Mouse (Mus musculus): ENCODE measurements around the gene Trpm3. TPM values are rescaled to one million over a fixed set of nuclear protein-coding genes. Genes with fewer than 3 reads are reported as not detected.

The Trpm3 gene
- polyA plus RNA-seq, 1 experiment from 2014 or later: 1.2 TPM

- WGBS: 70% methylated on average over 4 of the region's 4 CpGs
- H3K4me2 ChIP-seq (ENCODE audit: low read depth, low read length): no peak overlapping the region
- no peaks in the 10 kb centered on the region for H3K36me3 ChIP-seq (ENCODE audit: control insufficient read depth, insufficient read depth, low read length)
- no peak for ATAC-seq (ENCODE audit: low read depth)
- H3K4me3 ChIP-seq (ENCODE audit: low read length): no peak overlapping the region
- no peaks in the 10 kb centered on the region for H3K9me3 ChIP-seq (ENCODE audit: control insufficient read depth, low read length)
- no peak overlapping the region for H3K9ac ChIP-seq (ENCODE audit: low read length)
- H3K27me3 ChIP-seq (ENCODE audit: control insufficient read depth, insufficient read depth, low read depth, low read length): no peaks in the 10 kb centered on the region
- H3K27ac ChIP-seq (ENCODE audit: low read length): no peak overlapping the region
- no peaks in the 10 kb centered on the region for H3K4me1 ChIP-seq (replicated peaks; ENCODE audit: control insufficient read depth, insufficient read depth, low read length)
Observed at GRCm38 (mm10) chr19:22993946-22994345, 855.1 kb downstream of the Trpm3 start.

- Histone ChIP-seq H3K9ac (ENCODE audit: low read length) (no peak overlapping the region), H3K4me2 (ENCODE audit: low read depth, low read length) (no peak overlapping the region), H3K36me3 (ENCODE audit: control insufficient read depth, insufficient read depth, low read length) (no peaks in the 10 kb centered on the region), H3K4me3 (ENCODE audit: low read length) (no peak overlapping the region), H3K27me3 (ENCODE audit: control insufficient read depth, insufficient read depth, low read depth, low read length) (no peaks in the 10 kb centered on the region), H3K27ac (ENCODE audit: low read length) (no peak overlapping the region), H3K9me3 (ENCODE audit: control insufficient read depth, low read length) (no peaks in the 10 kb centered on the region), H3K4me1 (replicated peaks; ENCODE audit: control insufficient read depth, insufficient read depth, low read length) (no peaks in the 10 kb centered on the region)
- 79% methylated on average over 5 of the region's 5 CpGs for WGBS
- no peak for ATAC-seq (ENCODE audit: low read depth)
Observed at GRCm38 (mm10) chr19:22994531-22994930, 855.7 kb downstream of the Trpm3 start.

DNA sequence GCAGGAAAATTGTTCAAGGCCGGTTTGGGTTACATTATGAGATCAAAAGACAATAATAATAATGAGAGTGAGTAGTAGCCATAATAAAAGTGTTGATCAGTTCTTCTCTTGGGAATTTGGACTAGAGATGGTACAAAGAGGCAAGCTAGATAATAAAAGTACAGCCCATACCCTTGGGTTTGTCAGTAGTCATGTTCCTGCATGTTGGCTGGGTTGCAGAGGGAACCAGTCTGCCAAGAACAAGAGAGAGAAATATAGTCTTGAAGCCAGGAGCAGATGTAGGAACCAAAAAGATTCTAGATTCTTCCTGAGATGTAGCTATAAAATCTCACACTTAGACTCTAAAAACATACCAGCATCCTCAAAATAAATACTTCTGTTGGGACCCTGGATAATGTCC is 861.4 kb downstream of the Trpm3 start:
- WGBS: 93% methylated on average over 1 of the region's 1 CpGs
- Histone ChIP-seq H3K9me3 (ENCODE audit: control insufficient read depth, low read length) (no peaks in the 10 kb centered on the region), H3K4me1 (replicated peaks; ENCODE audit: control insufficient read depth, insufficient read depth, low read length) (no peaks in the 10 kb centered on the region), H3K27ac (ENCODE audit: low read length) (no peak overlapping the region), H3K36me3 (ENCODE audit: control insufficient read depth, insufficient read depth, low read length) (no peaks in the 10 kb centered on the region), H3K27me3 (ENCODE audit: control insufficient read depth, insufficient read depth, low read depth, low read length) (no peaks in the 10 kb centered on the region), H3K4me3 (ENCODE audit: low read length) (no peak overlapping the region), H3K9ac (ENCODE audit: low read length) (no peak overlapping the region), H3K4me2 (ENCODE audit: low read depth, low read length) (no peak overlapping the region)
- ATAC-seq (ENCODE audit: low read depth): no peak

DNA sequence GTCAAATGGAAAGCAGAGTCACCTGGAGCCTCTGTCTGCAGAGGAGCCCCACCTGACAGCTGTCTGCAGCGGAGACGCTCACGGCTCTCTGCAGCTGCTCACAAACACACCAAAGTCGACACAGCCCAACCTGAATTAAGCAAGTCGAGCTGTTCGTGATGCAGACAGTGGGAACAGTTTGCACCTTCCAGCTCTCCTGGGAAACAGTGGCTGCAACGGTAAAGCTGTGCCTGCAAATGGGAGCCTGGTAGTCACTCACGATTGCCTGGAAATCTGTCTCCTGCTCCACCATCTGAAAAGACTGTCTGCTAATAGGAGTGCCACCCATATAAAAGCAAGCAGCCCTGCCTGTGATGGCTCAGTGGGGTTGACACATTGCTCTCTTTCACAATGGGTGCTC is 865.0 kb downstream of the Trpm3 start:
- no peaks in the 10 kb centered on the region for H3K27me3 ChIP-seq (ENCODE audit: control insufficient read depth, insufficient read depth, low read depth, low read length)
- H3K4me3 ChIP-seq (ENCODE audit: low read length): no peak overlapping the region
- no peaks in the 10 kb centered on the region for H3K9me3 ChIP-seq (ENCODE audit: control insufficient read depth, low read length)
- H3K4me2 ChIP-seq (ENCODE audit: low read depth, low read length): no peak overlapping the region
- no peak for ATAC-seq (ENCODE audit: low read depth)
- H3K27ac ChIP-seq (ENCODE audit: low read length): no peak overlapping the region
- no peaks in the 10 kb centered on the region for H3K4me1 ChIP-seq (replicated peaks; ENCODE audit: control insufficient read depth, insufficient read depth, low read length)
- H3K36me3 ChIP-seq (ENCODE audit: control insufficient read depth, insufficient read depth, low read length): no peaks in the 10 kb centered on the region
- no peak overlapping the region for H3K9ac ChIP-seq (ENCODE audit: low read length)
- 28% methylated on average over 8 of the region's 8 CpGs for WGBS

DNA sequence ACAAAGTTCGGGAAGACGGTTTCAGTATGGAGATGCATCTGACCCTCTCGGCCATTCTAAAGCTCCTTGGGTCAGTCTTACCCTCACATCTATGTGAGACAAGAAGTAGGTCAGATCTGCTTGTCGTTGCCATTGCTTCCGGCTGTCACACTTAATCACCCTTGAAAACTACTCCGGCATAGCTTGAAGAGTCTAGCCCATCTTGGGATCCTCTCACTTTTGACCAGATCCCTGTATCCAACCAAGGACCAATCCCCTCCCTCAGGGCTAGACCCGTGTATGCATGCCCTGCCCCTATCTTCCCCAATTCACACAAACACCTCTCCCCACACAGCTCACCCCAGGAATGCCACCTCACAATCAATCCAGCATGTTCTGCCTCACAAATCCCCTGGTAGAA is 867.0 kb downstream of the Trpm3 start:
- H3K27ac ChIP-seq (ENCODE audit: low read length): no peak overlapping the region
- WGBS: 92% methylated on average over 7 of the region's 7 CpGs
- H3K27me3 ChIP-seq (ENCODE audit: control insufficient read depth, insufficient read depth, low read depth, low read length): no peaks in the 10 kb centered on the region
- H3K9ac ChIP-seq (ENCODE audit: low read length): no peak overlapping the region
- H3K4me2 ChIP-seq (ENCODE audit: low read depth, low read length): no peak overlapping the region
- no peaks in the 10 kb centered on the region for H3K9me3 ChIP-seq (ENCODE audit: control insufficient read depth, low read length)
- no peak overlapping the region for H3K4me3 ChIP-seq (ENCODE audit: low read length)
- no peaks in the 10 kb centered on the region for H3K36me3 ChIP-seq (ENCODE audit: control insufficient read depth, insufficient read depth, low read length)
- ATAC-seq (ENCODE audit: low read depth): no peak
- H3K4me1 ChIP-seq (replicated peaks; ENCODE audit: control insufficient read depth, insufficient read depth, low read length): no peaks in the 10 kb centered on the region

GRCm38 (mm10) chr19:23006517-23007273 is 867.8 kb downstream of the Trpm3 start:
- ATAC-seq (ENCODE audit: low read depth): no peak
- Histone ChIP-seq H3K27ac (ENCODE audit: low read length) (no peak overlapping the region), H3K36me3 (ENCODE audit: control insufficient read depth, insufficient read depth, low read length) (no peaks in the 10 kb centered on the region), H3K9ac (ENCODE audit: low read length) (no peak overlapping the region), H3K27me3 (ENCODE audit: control insufficient read depth, insufficient read depth, low read depth, low read length) (no peaks in the 10 kb centered on the region), H3K4me2 (ENCODE audit: low read depth, low read length) (no peak overlapping the region), H3K4me3 (ENCODE audit: low read length) (no peak overlapping the region), H3K4me1 (replicated peaks; ENCODE audit: control insufficient read depth, insufficient read depth, low read length) (no peaks in the 10 kb centered on the region), H3K9me3 (ENCODE audit: control insufficient read depth, low read length) (no peaks in the 10 kb centered on the region)
- WGBS: 61% methylated on average over 11 of the region's 11 CpGs

GRCm38 (mm10) chr19:23013695-23014094 is 874.8 kb downstream of the Trpm3 start:
- no peaks in the 10 kb centered on the region for H3K36me3 ChIP-seq (ENCODE audit: control insufficient read depth, insufficient read depth, low read length)
- H3K27me3 ChIP-seq (ENCODE audit: control insufficient read depth, insufficient read depth, low read depth, low read length): no peaks in the 10 kb centered on the region
- ATAC-seq (ENCODE audit: low read depth): no peak
- H3K4me3 ChIP-seq (ENCODE audit: low read length): no peak overlapping the region
- H3K4me2 ChIP-seq (ENCODE audit: low read depth, low read length): no peak overlapping the region
- 33% methylated on average over 1 of the region's 2 CpGs for WGBS
- no peak overlapping the region for H3K27ac ChIP-seq (ENCODE audit: low read length)
- no peak overlapping the region for H3K9ac ChIP-seq (ENCODE audit: low read length)
- H3K9me3 ChIP-seq (ENCODE audit: control insufficient read depth, low read length): no peaks in the 10 kb centered on the region
- no peaks in the 10 kb centered on the region for H3K4me1 ChIP-seq (replicated peaks; ENCODE audit: control insufficient read depth, insufficient read depth, low read length)

DNA sequence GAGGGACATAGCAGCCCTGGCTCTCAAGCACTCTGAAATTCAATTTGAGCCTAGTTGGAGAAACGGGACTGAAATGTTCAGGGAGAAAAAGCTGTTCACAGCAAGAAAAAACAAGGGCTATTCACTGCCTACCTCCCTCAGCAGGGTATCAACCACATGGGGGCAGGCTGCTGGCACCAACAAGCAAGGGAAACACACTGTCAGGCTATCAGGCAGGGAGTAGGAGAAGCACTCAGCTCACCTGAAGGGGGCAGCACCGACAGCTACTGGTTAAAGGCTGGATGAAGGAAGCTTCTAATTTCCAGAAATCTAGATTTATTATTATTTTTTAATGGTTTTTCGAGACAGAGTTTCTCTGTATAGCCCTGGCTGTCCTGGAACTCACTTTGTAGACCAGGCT is 876.7 kb downstream of the Trpm3 start:
- no peak for ATAC-seq (ENCODE audit: low read depth)
- H3K4me2 ChIP-seq (ENCODE audit: low read depth, low read length): no peak overlapping the region
- H3K27me3 ChIP-seq (ENCODE audit: control insufficient read depth, insufficient read depth, low read depth, low read length): no peaks in the 10 kb centered on the region
- H3K36me3 ChIP-seq (ENCODE audit: control insufficient read depth, insufficient read depth, low read length): no peaks in the 10 kb centered on the region
- WGBS: 54% methylated on average over 3 of the region's 3 CpGs
- H3K4me1 ChIP-seq (replicated peaks; ENCODE audit: control insufficient read depth, insufficient read depth, low read length): no peaks in the 10 kb centered on the region
- H3K4me3 ChIP-seq (ENCODE audit: low read length): no peak overlapping the region
- no peaks in the 10 kb centered on the region for H3K9me3 ChIP-seq (ENCODE audit: control insufficient read depth, low read length)
- H3K9ac ChIP-seq (ENCODE audit: low read length): no peak overlapping the region
- H3K27ac ChIP-seq (ENCODE audit: low read length): no peak overlapping the region

DNA sequence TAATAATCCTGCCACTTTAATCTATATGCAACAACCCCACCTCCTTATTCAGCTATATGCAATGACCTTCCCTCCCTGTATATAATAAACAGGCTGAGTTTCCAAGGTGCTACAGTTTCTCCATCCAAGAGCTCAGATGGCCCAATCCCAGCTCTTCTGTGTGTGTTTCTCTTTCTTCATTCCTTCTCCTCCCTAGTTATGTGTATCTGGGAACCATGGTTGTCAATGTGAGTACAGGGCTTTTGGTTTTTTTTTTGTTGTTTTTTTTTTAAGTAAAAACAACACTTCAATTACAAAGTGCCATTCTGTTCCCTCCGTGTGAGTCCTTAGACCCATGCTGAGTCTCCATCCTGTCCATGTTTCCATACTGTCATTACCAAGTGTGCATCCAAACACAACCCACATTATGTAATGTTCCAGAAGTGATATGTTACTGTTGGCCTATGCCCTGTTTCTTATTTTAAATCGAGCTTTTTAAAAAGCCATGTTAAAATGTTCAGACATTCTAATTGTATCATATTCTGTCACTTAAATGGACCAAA is 879.4 kb downstream of the Trpm3 start:
- no peak overlapping the region for H3K9ac ChIP-seq (ENCODE audit: low read length)
- H3K4me2 ChIP-seq (ENCODE audit: low read depth, low read length): no peak overlapping the region
- H3K27ac ChIP-seq (ENCODE audit: low read length): no peak overlapping the region
- H3K36me3 ChIP-seq (ENCODE audit: control insufficient read depth, insufficient read depth, low read length): no peaks in the 10 kb centered on the region
- H3K9me3 ChIP-seq (ENCODE audit: control insufficient read depth, low read length): no peaks in the 10 kb centered on the region
- H3K27me3 ChIP-seq (ENCODE audit: control insufficient read depth, insufficient read depth, low read depth, low read length): no peaks in the 10 kb centered on the region
- no peaks in the 10 kb centered on the region for H3K4me1 ChIP-seq (replicated peaks; ENCODE audit: control insufficient read depth, insufficient read depth, low read length)
- WGBS: 69% methylated on average over 2 of the region's 2 CpGs
- ATAC-seq (ENCODE audit: low read depth): no peak
- no peak overlapping the region for H3K4me3 ChIP-seq (ENCODE audit: low read length)

Data from lung, embryonic 16.5 days (tissue).